Mouse (Mus musculus): ENCODE results near the gene Rarres2.

Gene Rarres2

GRCm38 (mm10) chr6:48582037-48582436, 9.4 kb upstream of the Rarres2 start:
- 0 out of 2 replicates have a peak, but pooled peaks have one; percentile 31 for ATAC-seq (ENCODE audit: insufficient number of reproducible peaks, low FRiP score, low TSS enrichment)

DNA sequence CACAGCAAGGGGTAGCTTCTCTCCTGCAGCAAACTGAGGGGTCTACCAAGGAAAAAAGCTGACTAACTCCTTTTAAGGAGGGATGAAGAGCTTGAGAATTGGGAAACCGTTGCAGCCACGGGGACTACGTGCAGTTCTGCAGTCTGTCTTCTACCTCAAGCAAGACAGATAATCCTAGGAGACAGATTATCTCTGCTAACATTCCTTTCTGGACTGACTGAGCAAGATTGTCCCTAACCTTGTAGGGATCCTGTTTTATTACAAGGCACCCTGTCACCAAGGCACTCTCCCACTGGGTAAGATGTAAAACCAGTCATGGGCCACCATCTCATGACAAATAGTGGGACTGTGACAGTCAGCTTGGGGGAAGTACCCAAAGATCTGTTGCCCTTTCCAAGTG, 8.7 kb upstream of the Rarres2 start:
- ATAC-seq (ENCODE audit: insufficient number of reproducible peaks, low FRiP score, low TSS enrichment), result no peak

DNA sequence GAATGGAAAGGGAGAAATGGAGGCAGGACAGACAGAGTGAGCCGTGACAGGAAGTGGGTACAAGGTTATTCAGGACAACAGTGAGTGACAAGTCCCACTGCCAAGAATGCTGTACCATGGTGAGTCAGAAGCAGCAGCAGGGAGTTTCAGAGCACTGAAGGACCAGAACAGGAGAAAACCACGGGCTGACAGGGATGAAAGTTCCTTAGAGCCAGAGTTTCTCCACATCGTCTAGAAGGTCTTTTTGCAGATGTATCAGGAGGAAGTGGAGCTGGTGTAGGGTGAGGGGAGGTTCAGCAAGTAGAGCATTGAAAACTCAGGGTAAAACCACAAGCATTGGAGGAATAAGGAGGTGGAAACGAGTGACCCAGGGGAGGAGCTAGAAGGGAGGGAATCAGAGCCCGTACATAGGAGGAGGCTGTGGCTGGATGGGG, 6.6 kb upstream of the Rarres2 start:
- no peak for ATAC-seq (ENCODE audit: insufficient number of reproducible peaks, low FRiP score, low TSS enrichment)

DNA sequence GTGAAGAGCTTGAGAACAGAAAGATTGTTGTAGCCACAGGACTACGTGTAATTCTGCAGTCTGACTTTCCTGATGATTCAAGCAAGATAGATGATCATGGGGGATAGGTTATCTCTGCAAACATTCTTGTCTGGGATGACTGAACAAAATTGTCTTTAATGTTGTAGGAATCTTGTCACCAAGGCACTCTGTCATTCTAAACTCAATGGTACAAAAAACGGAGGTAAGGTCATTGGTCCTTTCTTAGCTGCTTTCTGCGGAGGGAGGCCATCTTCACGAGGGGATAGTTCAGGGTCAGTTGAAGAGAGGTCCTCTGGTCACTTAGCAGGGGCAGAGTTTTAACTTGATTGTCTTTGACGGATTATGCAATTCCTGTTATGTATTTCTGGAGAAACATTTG, 6.1 kb upstream of the Rarres2 start:
- ATAC-seq (ENCODE audit: insufficient number of reproducible peaks, low FRiP score, low TSS enrichment), result no peak

DNA sequence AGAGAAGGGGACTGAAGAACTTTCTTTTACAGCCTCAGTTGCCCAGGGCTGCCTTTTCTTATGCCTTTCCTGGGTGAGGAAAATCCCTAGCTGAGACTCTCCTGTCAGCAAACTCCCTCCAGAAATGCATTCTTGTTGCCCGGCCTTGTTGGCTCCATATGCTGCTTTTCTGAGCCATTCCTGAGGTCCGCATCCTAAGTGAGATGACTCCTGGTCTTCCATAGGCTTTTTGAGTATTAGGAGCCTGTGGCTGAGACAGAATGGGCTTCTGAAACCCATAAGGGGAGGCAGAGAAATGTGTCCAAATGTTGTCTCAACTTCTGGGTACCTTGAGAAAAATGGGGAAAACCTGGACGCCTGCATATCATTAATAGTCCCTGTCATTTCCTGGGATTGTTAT, 1.4 kb upstream of the Rarres2 start:
- no peak for ATAC-seq (ENCODE audit: insufficient number of reproducible peaks, low FRiP score, low TSS enrichment)

DNA sequence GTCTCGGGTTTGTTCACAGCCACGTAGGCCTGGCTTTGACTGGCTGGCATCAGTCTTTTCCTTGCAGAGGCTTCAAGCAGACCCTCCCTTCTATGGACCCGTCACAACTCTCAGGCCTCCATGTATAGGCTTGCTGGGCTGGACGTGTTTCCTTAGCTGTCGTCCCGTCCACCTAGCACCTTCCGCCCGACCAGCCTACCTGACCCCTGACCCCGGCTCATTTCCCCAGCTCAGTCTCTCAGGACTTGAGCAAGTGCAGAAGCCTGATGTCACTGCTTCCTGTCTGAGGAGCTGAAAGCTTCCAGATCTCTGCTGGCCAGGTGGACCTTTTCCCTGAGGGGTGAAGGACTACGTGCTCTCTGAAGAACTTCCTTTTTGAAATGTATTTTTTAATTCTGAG, 691 bp upstream of the Rarres2 start:
- ATAC-seq (ENCODE audit: insufficient number of reproducible peaks, low FRiP score, low TSS enrichment), result no peak

DNA sequence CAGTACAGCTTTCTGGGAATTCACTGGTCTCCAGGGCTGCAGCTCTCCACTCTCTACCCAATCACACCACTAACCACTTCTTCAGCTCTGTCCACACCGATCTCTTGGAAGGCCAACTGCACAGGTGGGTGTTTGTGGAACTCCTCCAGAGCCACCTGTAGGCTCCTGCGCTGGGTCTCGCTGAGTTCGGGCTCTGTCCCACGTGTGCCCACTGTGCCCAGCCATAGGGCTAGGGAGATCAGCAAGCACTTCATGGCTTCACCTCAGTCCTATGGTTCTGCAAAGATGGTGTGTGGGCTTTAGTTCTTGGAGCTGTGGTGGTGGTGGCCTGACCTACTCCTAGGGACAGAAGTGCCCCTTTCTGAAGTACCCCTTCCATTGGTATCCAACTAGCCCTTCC, 575 bp downstream of the Rarres2 start:
- no peak for ATAC-seq (ENCODE audit: insufficient number of reproducible peaks, low FRiP score, low TSS enrichment)

- ATAC-seq (ENCODE audit: insufficient number of reproducible peaks, low FRiP score, low TSS enrichment), result no peak
Measured at GRCm38 (mm10) chr6:48569065-48569807, 3.4 kb downstream of the Rarres2 start.

GRCm38 (mm10) chr6:48568036-48568984, 4.3 kb downstream of the Rarres2 start:
- ATAC-seq (ENCODE audit: insufficient number of reproducible peaks, low FRiP score, low TSS enrichment), result peak; percentile 72

GRCm38 (mm10) chr6:48566312-48566711, 6.3 kb downstream of the Rarres2 start:
- ATAC-seq (ENCODE audit: insufficient number of reproducible peaks, low FRiP score, low TSS enrichment), result no peak

DNA sequence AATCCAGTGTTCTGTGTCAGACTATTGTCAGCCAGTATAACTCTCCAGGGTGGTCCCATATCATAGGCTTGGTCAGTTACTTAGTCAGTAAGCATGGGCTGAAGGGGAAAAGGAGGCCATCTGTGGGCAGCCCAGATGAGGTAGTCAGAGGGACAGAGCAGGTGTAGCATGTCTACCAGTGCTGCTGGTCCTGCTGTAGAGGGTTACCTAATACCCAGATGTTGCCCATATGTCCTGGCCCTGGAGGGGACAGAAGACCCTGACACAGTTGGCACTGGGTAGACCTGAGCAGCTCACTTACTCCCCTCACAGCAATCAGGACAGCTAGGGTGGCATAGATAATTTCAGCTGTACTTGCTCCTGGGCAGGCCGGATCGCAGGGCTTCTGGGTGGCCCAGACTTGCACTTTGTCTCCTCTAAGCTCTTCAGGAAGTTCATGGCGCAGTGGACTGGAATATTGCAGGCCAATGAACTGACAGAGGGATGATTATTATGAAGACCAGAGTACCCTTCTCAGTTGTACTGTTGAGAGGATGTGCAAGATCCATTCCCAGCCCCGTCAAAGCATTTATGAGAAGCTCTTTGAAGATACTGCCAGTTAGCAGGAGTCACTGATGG, 6.8 kb downstream of the Rarres2 start:
- ATAC-seq (ENCODE audit: insufficient number of reproducible peaks, low FRiP score, low TSS enrichment), result no peak

GRCm38 (mm10) chr6:48555956-48556355, 16.6 kb downstream of the Rarres2 start:
- no peak for ATAC-seq (ENCODE audit: insufficient number of reproducible peaks, low FRiP score, low TSS enrichment)

DNA sequence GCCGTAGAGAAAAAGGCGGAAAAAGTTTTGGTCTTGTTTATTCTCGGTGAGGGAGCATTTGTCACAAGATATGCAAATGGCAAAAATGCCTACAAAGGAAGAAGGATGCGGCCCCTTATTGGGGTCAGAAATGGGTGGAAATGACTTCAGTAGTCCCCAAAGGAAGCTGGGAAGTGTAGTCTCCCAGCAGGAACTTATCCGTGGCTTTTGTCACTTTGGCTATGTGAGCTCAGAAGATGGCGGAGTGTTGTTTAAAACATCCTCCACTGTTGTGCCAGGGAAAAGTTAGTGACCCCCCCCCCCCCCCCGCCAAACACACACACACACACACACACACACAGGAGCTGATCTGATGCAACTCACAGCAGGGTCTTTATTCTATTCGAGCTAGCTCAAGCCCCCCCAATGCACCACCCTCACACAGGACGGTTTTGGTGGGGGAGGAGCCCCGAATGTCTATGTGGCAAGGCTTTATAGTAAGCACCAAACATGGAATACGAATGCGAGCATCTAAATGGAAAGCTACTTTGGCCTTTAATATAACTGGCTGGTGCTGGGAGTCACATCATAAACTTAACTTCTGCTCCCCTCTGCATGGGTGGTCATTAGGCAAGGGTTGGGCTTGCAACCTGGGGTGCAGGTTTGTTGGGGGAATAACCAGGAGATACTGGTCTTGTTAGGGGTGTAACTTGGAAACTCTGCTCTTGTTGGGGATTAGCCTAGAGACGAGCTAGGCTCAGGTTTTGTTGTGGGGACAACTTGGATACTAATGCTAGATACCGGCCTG, 17.3 kb downstream of the Rarres2 start:
- ATAC-seq (ENCODE audit: insufficient number of reproducible peaks, low FRiP score, low TSS enrichment), result peak; percentile 83

GRCm38 (mm10) chr6:48554280-48555103, 18.1 kb downstream of the Rarres2 start, which contains the start of gene Lrrc61:
Gene Lrrc61 (plus strand): TSS chr6:48554796.
- ATAC-seq (ENCODE audit: insufficient number of reproducible peaks, low FRiP score, low TSS enrichment), result peak; percentile 82

DNA sequence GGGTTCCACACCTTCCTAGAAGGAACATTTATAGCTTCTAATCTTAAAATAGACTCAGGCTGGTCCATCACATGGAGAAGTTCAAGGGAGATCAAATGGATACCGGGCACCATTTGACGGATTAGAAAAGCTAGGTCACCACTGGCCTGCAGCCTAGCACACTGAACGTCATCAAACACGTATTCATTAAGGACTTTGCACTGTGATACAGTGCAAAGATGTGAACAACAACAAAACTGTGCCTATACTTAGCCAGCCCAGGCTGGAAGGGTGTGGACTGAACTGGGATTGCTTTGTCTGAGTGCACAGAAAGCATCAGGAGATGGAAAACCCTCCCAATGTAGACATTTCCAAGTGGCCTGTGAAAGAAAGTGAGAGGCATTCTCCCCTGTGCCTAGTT, 18.8 kb downstream of the Rarres2 start:
- 0 out of 2 replicates have a peak, but pooled peaks have one; percentile 0 for ATAC-seq (ENCODE audit: insufficient number of reproducible peaks, low FRiP score, low TSS enrichment)

DNA sequence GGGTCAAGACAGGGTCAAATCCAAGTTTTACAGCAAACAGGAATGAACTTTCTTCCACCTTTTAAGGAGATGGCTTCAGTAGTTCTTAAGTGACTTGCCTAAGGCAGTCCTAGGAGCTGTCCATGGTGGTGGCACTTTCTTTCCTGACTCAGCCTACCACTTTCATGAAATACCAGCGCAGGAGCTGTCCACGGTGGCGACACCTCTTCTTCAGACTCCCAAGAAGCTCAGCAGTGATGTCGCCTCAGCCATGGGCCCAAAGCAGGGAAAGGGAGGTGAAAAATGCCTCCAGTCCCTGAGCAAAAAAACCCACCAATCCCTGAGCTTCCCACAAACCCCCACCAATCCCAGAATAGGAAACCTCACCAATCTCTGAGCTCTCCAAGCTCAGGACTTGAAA, 19.7 kb downstream of the Rarres2 start:
- no peak for ATAC-seq (ENCODE audit: insufficient number of reproducible peaks, low FRiP score, low TSS enrichment)

GRCm38 (mm10) chr6:48548314-48548713, 24.3 kb downstream of the Rarres2 start:
- ATAC-seq (ENCODE audit: insufficient number of reproducible peaks, low FRiP score, low TSS enrichment), result no peak

DNA sequence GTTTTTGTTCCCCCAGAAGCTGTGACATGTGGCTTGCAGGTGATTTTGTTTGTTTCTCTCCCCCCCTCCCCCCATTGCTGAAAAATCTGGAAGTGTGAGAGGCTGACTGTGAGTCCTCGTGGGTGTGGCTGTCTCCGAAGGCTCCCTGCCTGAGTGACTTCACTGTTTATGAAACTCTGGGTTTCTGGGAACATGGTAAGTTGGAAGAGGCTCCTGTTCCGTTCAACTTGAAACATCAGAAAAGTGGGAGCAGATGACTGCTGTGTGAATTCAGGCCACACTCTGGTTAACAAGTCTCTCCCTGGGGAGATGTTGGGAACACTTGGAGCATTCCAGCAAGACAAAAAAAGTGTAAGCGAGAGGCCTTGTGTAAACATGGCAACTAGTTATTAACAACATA, 25.7 kb downstream of the Rarres2 start:
- ATAC-seq (ENCODE audit: insufficient number of reproducible peaks, low FRiP score, low TSS enrichment), result no peak

- no peak for ATAC-seq (ENCODE audit: insufficient number of reproducible peaks, low FRiP score, low TSS enrichment)
Measured at GRCm38 (mm10) chr6:48546271-48546670, 26.3 kb downstream of the Rarres2 start.

Measured in cerebellum, adult (tissue).